Mouse (Mus musculus) splenic B cell, adult 2 months (primary cell): ENCODE results near the gene Srrm4.
"Not testable (repeated sequence)": the region's sequence is repeated elsewhere in the genome, so short reads cannot be mapped to it uniquely, and the experiment has no call there.

Experiments used
- DNase-seq: peaks from one replicate; pipeline ENCODE4 v3.0.0-alpha.2; 2011; ENCODE audit warnings: low read depth, low spot score
- H3K27me3 ChIP-seq: 2 replicates; pipeline ENCODE4 v1.6.1; 2012; ENCODE audit warnings: mild to moderate bottlenecking, low read length, moderate library complexity, mixed read lengths; ENCODE audit not compliant: control insufficient read depth, poor library complexity, insufficient read depth, severe bottlenecking
- H3K36me3 ChIP-seq: 2 replicates; pipeline ENCODE4 v1.6.1; 2012; ENCODE audit warnings: mild to moderate bottlenecking, low read length, moderate library complexity, mixed read lengths; ENCODE audit not compliant: control insufficient read depth, poor library complexity, insufficient read depth, severe bottlenecking

Srrm4 gene

GRCm38 (mm10) chr5:116426701-116427100 is 164.9 kb downstream of the Srrm4 start:
- no peak for DNase-seq
- H3K36me3 ChIP-seq: no peaks in the 10 kb centered on the region
- no peaks in the 10 kb centered on the region; the same call in 1 of the 2 replicates for H3K27me3 ChIP-seq

- not testable (repeated sequence) for DNase-seq
Observed at GRCm38 (mm10) chr5:116425709-116426108, 165.9 kb downstream of the Srrm4 start.

GRCm38 (mm10) chr5:116425273-116425672 is 166.3 kb downstream of the Srrm4 start:
- no peak for DNase-seq
- Histone ChIP-seq H3K36me3 (no peaks in the 10 kb centered on the region), H3K27me3 (no peaks in the 10 kb centered on the region; the same call in 1 of the 2 replicates)

More at GRCm38 (mm10) chr5:116425709-116426108, 165.9 kb downstream of the Srrm4 start:
- H3K36me3 ChIP-seq, H3K27me3 ChIP-seq: not testable (repeated sequence)

- no peaks in the 10 kb centered on the region for H3K36me3 ChIP-seq
- no peak for DNase-seq
Observed at GRCm38 (mm10) chr5:116423746-116424145, 167.9 kb downstream of the Srrm4 start.

GRCm38 (mm10) chr5:116422699-116423201 is 168.9 kb downstream of the Srrm4 start, which contains the start of gene Hspb8:
TSS of gene Hspb8 (minus strand) at chr5:116422864.
- no peaks in the 10 kb centered on the region for H3K27me3 ChIP-seq
- no peaks in the 10 kb centered on the region for H3K36me3 ChIP-seq
- no peak for DNase-seq

More at GRCm38 (mm10) chr5:116423746-116424145, 167.9 kb downstream of the Srrm4 start:
- H3K27me3 ChIP-seq: no peaks in the 10 kb centered on the region

GRCm38 (mm10) chr5:116421791-116422481 is 169.7 kb downstream of the Srrm4 start:
- DNase-seq: no peak
- H3K27me3 ChIP-seq: no peaks in the 10 kb centered on the region
- H3K36me3 ChIP-seq: no peaks in the 10 kb centered on the region

- Histone ChIP-seq H3K36me3 (no peaks in the 10 kb centered on the region), H3K27me3 (no peaks in the 10 kb centered on the region)
- no peak for DNase-seq
Observed at GRCm38 (mm10) chr5:116420759-116421225, 170.8 kb downstream of the Srrm4 start.

GRCm38 (mm10) chr5:116420213-116420612 is 171.4 kb downstream of the Srrm4 start:
- Histone ChIP-seq H3K27me3 (no peaks in the 10 kb centered on the region), H3K36me3 (no peaks in the 10 kb centered on the region)
- DNase-seq: no peak

- H3K36me3 ChIP-seq: no peaks in the 10 kb centered on the region
- no peak for DNase-seq
- no peaks in the 10 kb centered on the region for H3K27me3 ChIP-seq
Observed at GRCm38 (mm10) chr5:116419322-116420045, 172.1 kb downstream of the Srrm4 start.

GRCm38 (mm10) chr5:116416208-116416607 is 175.4 kb downstream of the Srrm4 start:
- H3K27me3 ChIP-seq: no peaks in the 10 kb centered on the region
- DNase-seq: no peak
- H3K36me3 ChIP-seq: no peaks in the 10 kb centered on the region

- no peaks in the 10 kb centered on the region for H3K36me3 ChIP-seq
- H3K27me3 ChIP-seq: no peaks in the 10 kb centered on the region
- no peak for DNase-seq
Observed at GRCm38 (mm10) chr5:116409689-116410590, 181.7 kb downstream of the Srrm4 start.

- Histone ChIP-seq H3K27me3 (no peaks in the 10 kb centered on the region), H3K36me3 (no peaks in the 10 kb centered on the region)
- no peak for DNase-seq
Observed at GRCm38 (mm10) chr5:116408965-116409364, 182.7 kb downstream of the Srrm4 start.

- H3K27me3 ChIP-seq: no peaks in the 10 kb centered on the region
- no peaks in the 10 kb centered on the region for H3K36me3 ChIP-seq
- no peak for DNase-seq
Observed at GRCm38 (mm10) chr5:116407936-116408335, 183.7 kb downstream of the Srrm4 start.

GRCm38 (mm10) chr5:116407321-116407720 is 184.3 kb downstream of the Srrm4 start:
- no peak for DNase-seq
- H3K27me3 ChIP-seq: no peaks in the 10 kb centered on the region

More at GRCm38 (mm10) chr5:116407321-116407720, 184.3 kb downstream of the Srrm4 start:
- H3K36me3 ChIP-seq: no peaks in the 10 kb centered on the region
